Mouse (Mus musculus): ENCODE results near the gene Atrnl1.
"Not testable (repeated sequence)": the region's sequence is repeated elsewhere in the genome, so short reads cannot be mapped to it uniquely, and the experiment has no call there.

Gene Atrnl1

DNA sequence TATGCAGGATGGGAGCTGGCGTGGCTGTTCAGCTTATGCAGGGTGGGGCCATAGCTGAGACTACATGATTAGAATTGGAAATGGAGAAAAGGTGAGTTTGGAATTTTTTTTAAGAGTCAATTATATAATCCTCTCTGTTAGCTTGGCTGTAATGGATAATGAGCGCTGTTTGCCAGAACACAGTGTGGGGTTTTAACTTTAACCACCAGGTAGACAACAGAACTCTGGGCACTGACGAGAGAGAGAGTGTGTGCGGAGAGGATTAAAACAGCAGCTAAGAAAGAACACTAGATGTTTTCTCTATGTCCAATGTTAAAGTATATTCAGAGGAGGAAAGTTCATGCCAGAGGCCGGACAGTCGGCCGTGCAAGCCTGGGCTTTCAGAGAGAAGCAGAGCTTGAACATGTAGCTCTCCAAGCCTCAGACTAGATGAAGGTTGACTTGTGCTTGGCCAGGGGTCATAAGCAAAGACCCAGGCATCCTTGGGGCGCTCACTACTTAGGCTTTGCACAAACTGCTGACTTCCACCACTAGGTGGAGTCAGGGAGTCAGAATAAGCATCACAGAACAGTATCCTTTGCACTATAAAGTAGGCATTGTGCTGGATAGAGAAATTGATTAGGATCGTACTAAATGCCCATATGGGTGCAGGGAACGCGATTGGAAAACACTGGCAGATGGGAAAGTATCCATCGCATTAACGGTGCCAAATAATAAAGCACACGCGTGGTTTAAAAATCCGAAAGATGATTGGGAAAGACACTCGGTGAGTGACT, 205.6 kb downstream of the Atrnl1 start:
- peak; percentile 73 for DNase-seq (ENCODE audit: low read depth, low spot score)

DNA sequence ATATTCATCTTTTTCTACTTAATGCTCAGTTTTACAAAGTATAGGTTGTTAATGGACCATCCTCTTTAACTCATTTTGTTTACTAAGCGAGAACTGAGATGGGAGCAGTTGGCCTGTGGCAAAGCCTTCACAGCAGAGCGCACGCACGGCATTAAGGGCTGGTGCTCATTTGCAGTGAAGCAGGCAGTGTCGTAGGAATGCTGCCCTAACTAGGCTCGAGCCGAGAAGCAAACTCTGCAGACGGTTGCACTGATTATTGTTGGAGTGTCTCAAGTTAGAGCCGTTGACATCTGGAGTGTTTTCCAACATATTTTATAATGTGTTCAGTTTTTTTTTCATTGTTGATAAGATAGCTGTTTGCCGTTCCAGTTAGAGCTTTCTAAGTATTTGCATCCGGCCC, 206.9 kb downstream of the Atrnl1 start:
- no peak for DNase-seq (ENCODE audit: low read depth, low spot score)

DNA sequence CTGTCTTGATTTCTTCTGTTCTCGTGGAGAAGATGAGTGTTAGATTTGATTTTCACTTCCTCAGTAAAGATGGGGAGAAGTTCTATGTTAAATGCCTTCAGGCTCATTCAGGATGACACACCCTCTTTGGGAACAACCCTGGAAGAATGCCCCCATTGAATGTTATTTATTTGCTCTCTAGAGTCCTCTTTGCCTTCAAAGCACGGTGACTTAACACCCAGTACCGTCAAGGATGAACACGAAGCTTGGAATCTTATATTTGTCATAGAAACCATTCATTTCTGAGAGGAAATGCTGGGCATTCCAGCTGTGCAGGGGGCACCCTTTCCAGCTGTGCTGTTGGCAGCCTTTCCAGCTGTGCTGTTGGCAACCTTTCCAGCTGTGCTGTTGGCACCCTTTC, 212.6 kb downstream of the Atrnl1 start:
- no peak for DNase-seq (ENCODE audit: low read depth, low spot score)

DNA sequence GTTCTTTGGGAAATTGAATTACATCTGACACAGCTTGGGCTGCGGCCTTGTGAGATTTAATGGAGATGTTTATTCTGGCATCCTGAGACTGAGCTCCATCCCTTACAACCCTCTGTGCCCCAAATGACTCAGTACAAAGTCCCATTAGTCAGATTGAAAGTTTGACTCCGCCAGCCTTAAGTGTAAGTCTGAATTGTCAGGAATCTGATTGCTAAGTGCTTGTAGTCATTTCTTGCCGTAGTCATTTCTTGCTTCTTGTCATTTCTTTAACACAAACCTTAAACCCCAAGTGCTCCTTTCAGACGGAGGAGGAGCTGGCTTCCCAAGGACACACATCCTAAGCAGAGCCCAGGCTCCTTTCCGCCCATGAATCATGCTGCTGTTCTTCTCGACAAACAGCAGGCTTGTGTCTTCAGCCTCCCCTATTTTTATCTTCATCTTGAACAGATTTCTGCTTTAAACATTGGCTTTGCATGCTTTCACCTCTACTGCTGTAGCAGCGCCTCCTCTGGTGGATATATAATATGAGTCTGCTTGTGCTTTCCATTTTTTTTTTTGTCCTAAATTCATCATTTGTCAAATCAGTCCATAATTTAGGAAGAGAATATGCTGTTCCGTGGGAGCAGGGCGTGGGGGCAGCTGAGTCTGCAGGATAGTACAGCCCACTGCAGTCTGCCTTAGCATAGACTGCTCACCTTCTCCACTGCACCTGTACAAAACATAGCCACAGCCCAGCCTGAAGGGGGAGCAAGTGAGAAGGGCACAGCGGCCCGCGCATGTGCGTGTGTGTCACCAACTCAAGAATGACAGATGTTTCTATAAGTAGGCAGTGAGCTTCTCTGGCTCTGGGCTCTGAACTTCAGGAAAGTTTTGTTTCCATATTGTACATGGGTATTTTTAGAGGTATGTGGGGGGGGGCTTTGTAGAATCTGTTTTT, 214.7 kb downstream of the Atrnl1 start:
- peak; percentile 46 for DNase-seq (ENCODE audit: low read depth, low spot score)

- no peak for DNase-seq (ENCODE audit: low read depth, low spot score)
These were observed 222.2 kb downstream of the Atrnl1 start for GRCm38 (mm10) chr19:57833083-57833482.

DNA sequence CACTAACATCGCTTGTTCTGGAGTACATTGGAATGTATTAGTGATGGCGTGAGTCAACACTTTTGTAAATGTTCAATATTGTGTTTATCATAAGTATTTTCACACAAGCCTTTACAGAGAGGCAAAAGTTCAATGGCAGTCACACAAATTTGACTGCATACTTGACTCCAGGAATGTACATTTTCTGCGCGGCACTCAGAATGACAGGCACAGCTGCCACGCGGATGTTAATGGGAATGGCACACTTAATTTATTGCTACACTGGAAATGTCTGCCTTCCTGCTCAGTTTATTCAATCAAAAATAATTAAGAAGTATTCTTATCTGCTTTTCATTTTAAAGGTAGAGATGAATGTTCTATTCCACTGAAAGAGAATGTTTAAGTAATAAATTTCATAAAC, 227.0 kb downstream of the Atrnl1 start:
- DNase-seq (ENCODE audit: low read depth, low spot score) = no peak

- DNase-seq (ENCODE audit: low read depth, low spot score) = no peak
These were observed 227.7 kb downstream of the Atrnl1 start for GRCm38 (mm10) chr19:57838546-57838945.

DNA sequence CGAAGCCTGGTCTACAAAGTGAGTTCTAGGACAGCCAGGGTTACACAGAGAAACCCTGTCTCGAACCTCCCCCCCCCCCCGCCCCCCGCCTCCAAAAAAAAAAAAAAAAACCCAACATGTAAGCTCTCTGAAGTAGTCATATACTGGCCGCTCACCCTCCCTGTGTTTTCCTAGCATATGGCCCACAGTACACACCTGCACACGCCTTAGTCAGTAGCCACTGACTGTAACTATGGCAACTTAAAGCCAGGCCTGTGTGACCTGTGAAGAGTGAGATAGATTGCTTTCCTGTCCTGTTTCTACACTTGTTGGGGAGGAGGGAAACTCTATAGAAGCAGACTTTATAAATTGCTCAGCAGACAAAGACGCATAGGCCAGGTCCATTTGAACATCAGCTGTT, 239.1 kb downstream of the Atrnl1 start:
- DNase-seq (ENCODE audit: low read depth, low spot score) = no peak

GRCm38 (mm10) chr19:57868350-57868749, 257.5 kb downstream of the Atrnl1 start:
- no peak for DNase-seq (ENCODE audit: low read depth, low spot score)

DNA sequence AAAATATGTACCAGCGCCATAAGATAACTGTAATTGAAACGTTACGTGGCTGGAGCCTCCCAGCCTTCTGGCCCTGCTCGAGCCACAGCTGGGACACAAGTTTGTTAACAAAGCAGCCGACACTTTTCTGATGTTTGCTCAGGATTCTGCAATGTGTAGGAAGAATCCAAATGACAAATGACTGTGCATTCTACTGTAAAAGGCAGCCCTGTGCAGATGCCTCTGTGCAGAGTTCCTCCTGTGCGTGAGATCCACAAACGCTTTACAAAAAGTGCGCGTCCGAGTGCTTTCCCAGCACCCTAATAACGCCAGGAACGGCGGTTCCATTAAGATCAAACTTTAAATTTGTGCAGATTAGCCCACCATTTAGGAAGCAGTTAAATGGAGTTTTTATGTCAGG, 260.0 kb downstream of the Atrnl1 start:
- no peak for DNase-seq (ENCODE audit: low read depth, low spot score)

DNA sequence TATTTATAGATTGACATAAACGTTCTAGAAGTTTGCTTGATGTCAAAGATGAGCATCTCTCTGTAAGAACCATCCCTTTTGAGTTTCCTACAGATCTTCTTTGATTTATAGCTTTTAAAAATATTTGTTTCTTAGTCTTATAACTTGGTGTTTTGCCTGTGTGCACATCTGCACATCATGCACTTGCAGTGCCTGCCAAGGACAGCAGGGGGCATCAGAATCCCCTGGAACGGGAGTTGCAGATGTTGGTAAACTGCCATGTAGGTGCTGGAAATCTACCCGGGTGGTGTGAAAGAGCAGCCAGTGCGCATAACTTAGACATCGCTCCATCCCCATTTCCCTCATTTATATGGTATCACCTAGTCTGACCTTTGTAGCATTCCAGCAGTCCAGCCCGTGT, 265.2 kb downstream of the Atrnl1 start:
- peak; percentile 38 for DNase-seq (ENCODE audit: low read depth, low spot score)

DNA sequence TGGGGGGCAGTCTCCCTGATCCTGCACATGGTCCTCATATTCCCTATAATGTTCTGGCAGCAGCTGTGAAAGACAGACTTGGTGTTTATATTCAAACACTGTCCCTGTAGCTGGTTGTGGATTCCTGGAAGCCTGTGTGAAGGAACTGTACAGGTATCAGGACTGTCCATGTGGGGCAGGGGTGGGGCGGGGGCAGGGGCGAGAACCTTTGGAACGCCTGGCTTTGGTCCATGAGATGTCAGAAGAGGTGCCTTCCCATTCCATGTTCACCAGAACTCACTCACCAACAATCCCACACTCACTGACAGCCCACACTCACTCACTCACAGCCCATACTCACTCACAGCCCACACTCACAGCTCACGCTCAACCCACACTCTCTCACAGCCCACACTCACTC, 266.5 kb downstream of the Atrnl1 start:
- DNase-seq (ENCODE audit: low read depth, low spot score) = no peak

DNA sequence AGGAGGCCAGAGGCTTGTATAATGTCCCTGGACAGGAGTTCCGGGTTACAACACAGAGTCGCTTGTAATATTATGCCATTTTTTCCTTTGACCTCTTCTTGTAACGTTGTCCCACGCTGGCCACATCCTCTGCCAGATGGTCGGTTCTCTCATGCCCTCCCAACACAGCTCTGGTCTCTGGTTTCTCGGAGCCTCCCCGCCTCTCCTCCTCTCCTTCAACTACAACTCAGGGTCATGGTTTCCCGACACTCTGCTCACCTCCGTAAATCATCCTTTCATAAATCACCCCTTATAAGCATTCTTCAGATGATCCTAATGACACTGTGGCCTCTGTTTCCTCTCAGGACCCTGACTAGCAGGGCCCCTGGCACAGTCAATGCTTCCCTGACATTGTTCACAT, 267.7 kb downstream of the Atrnl1 start:
- no peak for DNase-seq (ENCODE audit: low read depth, low spot score)

GRCm38 (mm10) chr19:57879841-57880240, 269.0 kb downstream of the Atrnl1 start:
- DNase-seq (ENCODE audit: low read depth, low spot score) = not testable (repeated sequence)

DNA sequence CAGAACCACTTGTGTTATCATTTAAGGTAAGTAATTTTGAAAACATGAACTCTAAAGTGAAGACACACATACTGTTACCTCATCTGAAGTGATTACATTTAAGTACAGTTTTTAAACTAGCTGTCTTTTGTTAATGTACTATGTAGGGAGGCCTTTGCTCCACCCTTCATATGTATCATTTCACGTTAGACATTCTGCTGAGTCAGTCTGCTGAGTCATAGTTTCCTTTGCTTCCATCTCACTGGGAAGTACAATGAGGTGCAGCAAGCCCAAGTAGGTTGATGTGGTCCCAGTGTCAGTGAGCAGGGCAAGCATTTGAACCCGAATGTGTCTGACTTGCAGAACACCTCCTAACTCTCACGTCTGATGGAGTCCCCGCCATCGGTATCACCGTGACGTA, 271.1 kb downstream of the Atrnl1 start:
- DNase-seq (ENCODE audit: low read depth, low spot score) = peak; percentile 31

DNA sequence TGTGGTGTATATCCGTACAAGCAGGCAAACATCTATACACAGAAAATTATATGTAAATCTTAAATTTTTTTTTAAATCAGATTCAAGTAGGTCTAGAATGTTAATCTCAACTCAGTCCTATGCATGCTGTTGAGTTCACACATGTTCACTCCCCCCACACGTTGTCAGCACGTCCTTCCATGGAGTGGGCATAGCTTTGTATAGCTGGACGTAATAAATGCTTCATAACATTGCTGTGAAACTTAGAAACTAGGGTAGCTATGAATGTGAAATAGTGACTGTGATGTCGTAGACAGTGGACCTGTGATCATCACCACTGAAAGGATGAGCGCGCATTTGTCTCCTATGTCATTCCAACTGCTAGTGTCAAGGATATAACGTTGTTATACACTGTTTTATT, 278.0 kb downstream of the Atrnl1 start:
- no peak for DNase-seq (ENCODE audit: low read depth, low spot score)

GRCm38 (mm10) chr19:57889741-57890140, 278.9 kb downstream of the Atrnl1 start:
- DNase-seq (ENCODE audit: low read depth, low spot score) = no peak

DNA sequence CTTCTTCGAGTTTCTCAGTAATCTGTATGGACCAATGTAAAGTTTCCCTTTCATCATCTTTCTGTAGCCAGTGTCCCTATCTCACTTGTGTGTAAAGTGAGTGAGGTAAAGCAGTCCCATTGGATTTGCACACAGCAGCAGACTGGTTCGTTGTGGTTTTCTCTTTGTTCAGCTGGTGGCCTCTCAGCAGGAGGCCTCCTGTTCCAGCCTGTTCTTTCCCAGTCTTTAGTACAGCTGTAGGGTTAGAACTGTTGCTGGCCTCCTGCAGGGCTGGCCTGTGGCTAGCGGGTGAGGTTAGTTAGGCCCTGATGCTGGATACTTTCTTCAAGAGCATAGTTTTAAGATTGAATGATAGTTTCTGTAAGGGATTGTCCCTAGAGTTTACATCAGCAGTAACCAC, 280.1 kb downstream of the Atrnl1 start:
- peak; percentile 73 for DNase-seq (ENCODE audit: low read depth, low spot score)

GRCm38 (mm10) chr19:57894191-57894590, 283.4 kb downstream of the Atrnl1 start:
- peak; percentile 87 for DNase-seq (ENCODE audit: low read depth, low spot score)

DNA sequence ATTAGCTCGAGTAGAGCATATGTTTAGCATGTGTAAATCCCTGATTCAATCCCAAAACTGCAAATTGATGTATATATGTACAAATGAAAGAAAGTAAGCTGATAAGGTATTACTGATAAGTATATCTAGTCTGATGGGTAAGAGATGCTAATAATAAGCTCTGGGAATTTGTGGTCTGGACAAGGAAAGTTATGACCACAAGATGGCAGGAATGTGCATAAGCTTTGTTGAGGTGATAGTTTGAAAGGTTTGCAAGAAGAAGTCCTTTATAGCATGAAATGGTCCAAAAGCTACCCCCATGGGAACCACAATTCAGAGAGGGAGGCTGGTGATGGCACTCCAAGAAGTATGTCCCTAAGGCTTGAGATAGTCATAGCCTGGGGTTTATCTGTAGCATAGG, 289.2 kb downstream of the Atrnl1 start:
- DNase-seq (ENCODE audit: low read depth, low spot score) = no peak

DNA sequence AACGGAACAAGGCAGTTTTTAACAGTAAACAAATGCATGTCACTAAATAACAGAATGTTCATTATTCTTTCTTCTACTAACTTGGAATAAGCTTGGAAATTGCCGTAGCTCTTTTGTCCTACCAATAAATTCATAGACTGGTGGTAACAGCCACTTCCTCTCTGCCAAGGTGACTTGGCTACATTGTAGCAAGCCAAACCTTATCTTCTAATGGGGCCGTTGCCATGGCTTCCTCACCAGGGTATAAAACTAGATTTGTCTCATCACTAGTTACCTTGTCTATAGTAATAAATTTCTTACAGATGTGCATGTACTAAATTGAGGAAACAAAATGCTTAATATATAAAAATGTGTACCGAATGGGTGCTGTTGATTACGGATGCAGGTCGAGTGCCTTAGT, 298.6 kb downstream of the Atrnl1 start:
- no peak for DNase-seq (ENCODE audit: low read depth, low spot score)

GRCm38 (mm10) chr19:57910650-57911049, 299.8 kb downstream of the Atrnl1 start:
- DNase-seq (ENCODE audit: low read depth, low spot score) = no peak

- no peak for DNase-seq (ENCODE audit: low read depth, low spot score)
These were observed 305.5 kb downstream of the Atrnl1 start for GRCm38 (mm10) chr19:57916325-57916724.

Data from R1 (cell line).